Comparison of ENCODE assay signal across 17 mouse cellular contexts in genomic region chr5:52904671-52905070, GRCm38 (mm10).
DNase-seq lines count a peak whose midpoint lies in the region; ATAC-seq and TF ChIP-seq lines count a peak whose summit lies in the region.
"Had no signal": no experiment of that assay in that cellular context is flagged by ENCODE, and none has a peak within 500 bp of the region (broad histone marks: within the 10 kb centered on the region; RNA-seq: fewer than 3 reads in every experiment).

No protein-coding gene starts in this region.

- no peaks in the 10 kb centered on the region for H3K9me3 ChIP-seq in kidney, embryonic 15.5 days (replicated peaks)
- no peaks in the 10 kb centered on the region for H3K9me3 ChIP-seq in neural tube, embryonic 15.5 days (replicated peaks)
- H3K9me3 ChIP-seq in embryonic facial prominence, embryonic 11.5 days (replicated peaks; ENCODE audit: control insufficient read depth, low read length) = no peaks in the 10 kb centered on the region
- H3K9me3 ChIP-seq in limb, embryonic 12.5 days = no peaks in the 10 kb centered on the region
- H3K9me3 ChIP-seq in liver, embryonic 11.5 days (ENCODE audit: control insufficient read depth, low read length) = no peaks in the 10 kb centered on the region

- no peak overlapping the region for H3K4me3 ChIP-seq in kidney, embryonic 15.5 days (replicated peaks)
- H3K4me3 ChIP-seq in kidney, adult 2 months (ENCODE audit: insufficient read depth, low read depth, low read length) = no peak overlapping the region
- no peak overlapping the region for H3K4me3 ChIP-seq in neural tube, embryonic 15.5 days (replicated peaks)
- no peak overlapping the region for H3K4me3 ChIP-seq in embryonic facial prominence, embryonic 11.5 days (ENCODE audit: low read depth, low read length)
- no peak overlapping the region for H3K4me3 ChIP-seq in limb, embryonic 12.5 days (replicated peaks)
- H3K4me3 ChIP-seq in liver, embryonic 11.5 days (ENCODE audit: low read depth, low read length) = no peak overlapping the region
- H3K4me3 ChIP-seq: layer of hippocampus, adult 2 months; left cerebral cortex, adult 2 months had no signal

- 0 out of 2 replicates have a peak overlapping the region, but pooled peaks have one; percentile 1 for H3K4me2 ChIP-seq in kidney, embryonic 15.5 days
- no peak overlapping the region for H3K4me2 ChIP-seq in neural tube, embryonic 15.5 days
- no peak overlapping the region for H3K4me2 ChIP-seq in embryonic facial prominence, embryonic 11.5 days (ENCODE audit: low read depth, low read length)
- no peak overlapping the region for H3K4me2 ChIP-seq in limb, embryonic 12.5 days
- H3K4me2 ChIP-seq in liver, embryonic 11.5 days = no peak overlapping the region

- 0 out of 2 replicates have a peak, but pooled peaks have one; percentile 49 for ATAC-seq in kidney, embryonic 15.5 days (replicated peaks; ENCODE audit: low FRiP score)
- ATAC-seq in neural tube, embryonic 15.5 days (ENCODE audit: low FRiP score) = no peak
- no peak for ATAC-seq in embryonic facial prominence, embryonic 11.5 days (replicated peaks; ENCODE audit: insufficient number of reproducible peaks, low FRiP score, low TSS enrichment, low read depth)
- no peak for ATAC-seq in limb, embryonic 12.5 days (ENCODE audit: insufficient number of reproducible peaks, insufficient read depth, low FRiP score, low TSS enrichment, low read depth)
- no peak for ATAC-seq in liver, embryonic 11.5 days (replicated peaks; ENCODE audit: low FRiP score)
- ATAC-seq: intestine, postnatal 0 days; Patski had no signal

- peak overlapping the region; percentile 52 for H3K27ac ChIP-seq in kidney, embryonic 15.5 days
- H3K27ac ChIP-seq in kidney, adult 2 months (ENCODE audit: insufficient read depth, low read depth, low read length) = no peak overlapping the region
- no peak overlapping the region for H3K27ac ChIP-seq in neural tube, embryonic 15.5 days (replicated peaks)
- H3K27ac ChIP-seq in embryonic facial prominence, embryonic 11.5 days (replicated peaks; ENCODE audit: low read depth, low read length) = no peak overlapping the region
- H3K27ac ChIP-seq in limb, embryonic 12.5 days = peak overlapping the region; percentile 26; the same call in 1 of the 2 replicates
- no peak overlapping the region for H3K27ac ChIP-seq in liver, embryonic 11.5 days (ENCODE audit: low read depth, low read length)
- H3K27ac ChIP-seq: layer of hippocampus, adult 2 months; left cerebral cortex, adult 2 months had no signal

- no peak for DNase-seq in kidney, adult 2 months
- peak; percentile 28 for DNase-seq in neural tube, embryonic 10.5 days (ENCODE audit: extremely low spot score, low spot score)
- DNase-seq in embryonic facial prominence, embryonic 11.5 days (ENCODE audit: low spot score) = peak; percentile 45
- no peak for DNase-seq in testis, postnatal 14 days (ENCODE audit: low spot score)
- DNase-seq in liver, embryonic 11.5 days (ENCODE audit: low spot score) = no peak
- DNase-seq: adrenal gland, adult 2 months; cerebellum, adult 9-11 months; lung, postnatal 36 days; spleen, adult 18-20 months; thymus, postnatal 36 days had no signal

- no peak overlapping the region for H3K9ac ChIP-seq in kidney, embryonic 15.5 days
- H3K9ac ChIP-seq in neural tube, embryonic 15.5 days (replicated peaks) = no peak overlapping the region
- H3K9ac ChIP-seq in embryonic facial prominence, embryonic 11.5 days (replicated peaks; ENCODE audit: low read length) = no peak overlapping the region
- no peak overlapping the region for H3K9ac ChIP-seq in limb, embryonic 12.5 days (replicated peaks)
- no peak overlapping the region for H3K9ac ChIP-seq in liver, embryonic 11.5 days (ENCODE audit: low read depth, low read length)

- H3K36me3 ChIP-seq in kidney, embryonic 15.5 days = no peaks in the 10 kb centered on the region
- no peaks in the 10 kb centered on the region for H3K36me3 ChIP-seq in kidney, adult 2 months (ENCODE audit: control insufficient read depth, insufficient read depth, low read length)
- H3K36me3 ChIP-seq in neural tube, embryonic 15.5 days = no peaks in the 10 kb centered on the region
- H3K36me3 ChIP-seq in embryonic facial prominence, embryonic 11.5 days (replicated peaks; ENCODE audit: control insufficient read depth, insufficient read depth, low read depth, low read length) = no peaks in the 10 kb centered on the region
- H3K36me3 ChIP-seq in limb, embryonic 12.5 days = no peaks in the 10 kb centered on the region
- no peaks in the 10 kb centered on the region for H3K36me3 ChIP-seq in liver, embryonic 11.5 days (ENCODE audit: control insufficient read depth, insufficient read depth, low read length)

- TF ChIP-seq CTCF in kidney, adult 2 months (conservative IDR thresholded peaks at IDR 0.05; ENCODE audit: insufficient read depth, insufficient read length, low read depth, low read length) = no peak

- peaks cover 10% of the 10 kb centered on the region for H3K4me1 ChIP-seq in kidney, embryonic 15.5 days
- H3K4me1 ChIP-seq in kidney, adult 2 months (ENCODE audit: control insufficient read depth, insufficient read depth, low read length) = no peaks in the 10 kb centered on the region
- H3K4me1 ChIP-seq in neural tube, embryonic 15.5 days = no peaks in the 10 kb centered on the region
- no peaks in the 10 kb centered on the region for H3K4me1 ChIP-seq in embryonic facial prominence, embryonic 11.5 days (ENCODE audit: control insufficient read depth, insufficient read depth, low read length)
- peaks cover 5% of the 10 kb centered on the region for H3K4me1 ChIP-seq in limb, embryonic 12.5 days (replicated peaks)
- H3K4me1 ChIP-seq in liver, embryonic 11.5 days (replicated peaks; ENCODE audit: control insufficient read depth, insufficient read depth, low read length) = no peaks in the 10 kb centered on the region

- 14% methylated on average over 6 of the region's 6 CpGs for WGBS in kidney, embryonic 15.5 days
- 34% methylated on average over 6 of the region's 6 CpGs for WGBS in kidney, adult 2 months
- WGBS in neural tube, embryonic 15.5 days = 41% methylated on average over 6 of the region's 6 CpGs
- WGBS in embryonic facial prominence, embryonic 11.5 days = 11% methylated on average over 6 of the region's 6 CpGs
- 19% methylated on average over 6 of the region's 6 CpGs for WGBS in limb, embryonic 12.5 days
- 35% methylated on average over 6 of the region's 6 CpGs for WGBS in liver, embryonic 11.5 days

- TF ChIP-seq POLR2A in kidney, adult 2 months (IDR thresholded peaks at IDR 0.05; ENCODE audit: low read depth, low read length) = no peak

- no peaks in the 10 kb centered on the region for H3K27me3 ChIP-seq in kidney, embryonic 15.5 days
- no peaks in the 10 kb centered on the region for H3K27me3 ChIP-seq in kidney, adult 2 months (replicated peaks; ENCODE audit: control insufficient read depth, insufficient read depth, low read length)
- no peaks in the 10 kb centered on the region for H3K27me3 ChIP-seq in neural tube, embryonic 15.5 days (replicated peaks)
- no peaks in the 10 kb centered on the region for H3K27me3 ChIP-seq in embryonic facial prominence, embryonic 11.5 days (ENCODE audit: control insufficient read depth, insufficient read depth, low read length)
- no peaks in the 10 kb centered on the region for H3K27me3 ChIP-seq in limb, embryonic 12.5 days
- no peaks in the 10 kb centered on the region for H3K27me3 ChIP-seq in liver, embryonic 11.5 days (replicated peaks; ENCODE audit: control insufficient read depth, insufficient read depth, low read length)
- H3K27me3 ChIP-seq: Patski had no signal

Comparison
In these comparisons a context has a peak if more than half of its experiments do, and no peak if none do; other contexts are left out.
1. H3K27ac ChIP-seq: peak in kidney, embryonic 15.5 days (single experiment) and limb, embryonic 12.5 days (single experiment); none in kidney, adult 2 months (single experiment), neural tube, embryonic 15.5 days (single experiment), embryonic facial prominence, embryonic 11.5 days (single experiment) and liver, embryonic 11.5 days (single experiment).
2. DNase-seq: peak in neural tube, embryonic 10.5 days (single experiment) and embryonic facial prominence, embryonic 11.5 days (single experiment); none in kidney, adult 2 months (single experiment), testis, postnatal 14 days (single experiment) and liver, embryonic 11.5 days (single experiment).